Mouse (Mus musculus) monocyte, adult 59 days (primary cell): ENCODE measurements around the gene Tmem135. TPM values are rescaled to one million over a fixed set of nuclear protein-coding genes. Genes with fewer than 3 reads are reported as not detected.

Experiments used
- total RNA-seq, 2 experiments: library from RNA; stranded (reverse); gene quantifications; one replicate each; pipeline ENCODE4 v1.2.4; 2023

Gene Tmem135
- 10 to 100 TPM; 64.9 to 77.5 TPM for total RNA-seq

DNA sequence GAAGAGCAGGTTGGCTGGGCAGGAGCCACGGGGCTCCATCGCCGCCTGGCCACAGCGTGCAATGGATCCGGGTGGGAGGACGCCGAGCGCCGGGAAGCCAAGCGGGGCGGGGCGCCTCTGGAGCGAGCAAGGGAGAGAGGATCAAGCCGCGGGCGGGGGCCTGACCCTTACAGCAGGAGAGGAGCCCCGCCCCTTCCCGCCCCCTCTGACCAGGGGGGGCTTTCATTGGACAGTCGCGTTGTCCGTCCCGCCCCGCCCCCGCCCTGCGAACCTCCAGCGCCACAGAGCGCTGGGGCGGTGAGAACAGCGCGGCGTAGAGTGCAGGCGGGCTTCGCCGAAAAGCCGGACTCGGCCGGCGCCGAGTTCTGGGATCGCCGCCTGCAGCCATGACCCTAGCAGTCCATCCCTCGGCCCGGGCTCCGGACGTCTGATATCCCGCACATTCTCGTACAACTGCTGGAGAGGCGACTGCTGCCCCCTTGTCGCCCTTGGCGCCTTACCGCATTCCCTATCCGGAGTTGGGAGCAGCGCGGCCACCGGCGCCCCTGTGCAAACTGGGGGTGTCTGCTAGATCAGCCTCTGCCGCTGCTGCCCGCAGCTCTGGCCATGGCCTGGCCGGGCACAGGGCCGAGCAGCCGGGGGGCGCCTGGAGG is at the start of gene Tmem135, which contains the start of gene Fzd4:
Gene Tmem135 (minus strand): TSS at position 142 of the 653 bp plus-strand sequence.
Gene Fzd4 (plus strand): TSS at position 275 of the 653 bp plus-strand sequence.

Other genes starting within 250 kb of the Tmem135 start
- 1 to 10 TPM; 4.0 to 4.3 TPM for gene Fzd4, start 133 bp upstream of the Tmem135 start, total RNA-seq
- gene Prss23, start 123.0 kb upstream of the Tmem135 start, total RNA-seq, result 1 to 10 TPM in 1 of 2 experiments, under 1 TPM in 1; 0.49 to 1.1 TPM
- not detected for gene Me3, start 228.2 kb upstream of the Tmem135 start, total RNA-seq